Mouse (Mus musculus): Measurements from ENCODE around the gene Gm5458. TPM values are rescaled to one million over a fixed set of nuclear protein-coding genes. Genes with fewer than 3 reads are reported as not detected.

Gene Gm5458
- not detected in 2 replicates for polyA plus RNA-seq (2015; fragmentation: Nextera tagmentation; extraction: Ambion mirVana)

GRCm38 (mm10) chr14:19602481-19602880 lies at the start of gene Gm5458:
Gene Gm5458 (minus strand): TSS chr14:19602581.

GRCm38 (mm10) chr14:19584804-19585667 lies 17.3 kb downstream of the Gm5458 start, which contains the start of gene Gm2237:
Gene Gm2237 (minus strand): TSS chr14:19585135.

GRCm38 (mm10) chr14:19549863-19550262 lies 52.5 kb downstream of the Gm5458 start, which contains the start of gene Gm2244:
Gene Gm2244 (minus strand): TSS chr14:19549963.

Other genes starting within 250 kb of the Gm5458 start
- gene Gm21738, start 183.7 kb downstream of the Gm5458 start, polyA plus RNA-seq (2015; fragmentation: Nextera tagmentation; extraction: Ambion mirVana), result not detected in 2 replicates
- not detected in 2 replicates for gene Gm2244, start 52.6 kb downstream of the Gm5458 start, polyA plus RNA-seq (2015; fragmentation: Nextera tagmentation; extraction: Ambion mirVana)
- 0.73 and 0.79 TPM in 2 replicates for gene Gm2237, start 17.4 kb downstream of the Gm5458 start, polyA plus RNA-seq (2015; fragmentation: Nextera tagmentation; extraction: Ambion mirVana)
- gene Nid2, start 148.7 kb upstream of the Gm5458 start, polyA plus RNA-seq (2015; fragmentation: Nextera tagmentation; extraction: Ambion mirVana), result 55.1 and 56.3 TPM in 2 replicates
- gene Rtraf, start 221.2 kb upstream of the Gm5458 start, polyA plus RNA-seq (2015; fragmentation: Nextera tagmentation; extraction: Ambion mirVana), result 174 and 177 TPM in 2 replicates

Data from skeletal muscle tissue, postnatal 0 days (tissue).